Mouse (Mus musculus) kidney, adult 2 months (tissue): ENCODE results near the gene Csad.

Experiments
- CTCF ChIP-seq: fragments of 200-500 bp; conservative IDR thresholded peaks from 2 replicates; pipeline ENCODE4 v1.5.1; 2011; ENCODE audit warnings: low read depth, mild to moderate bottlenecking, control low read depth, low read length, moderate library complexity, mixed read lengths; ENCODE audit not compliant: insufficient read depth, insufficient read length
- POLR2A ChIP-seq: fragments of 200-500 bp; IDR thresholded peaks from one replicate; pipeline ENCODE4 v1.6.1; 2011; ENCODE audit warnings: low read depth, low read length, control low read depth

GRCm38 (mm10) chr15:102207351-102207750 lies 2.8 kb upstream of the Csad start:
- TF ChIP-seq CTCF (no peak), POLR2A (no peak)
